Comparison of ENCODE assay signal across 21 mouse cellular contexts in genomic region chr6:125521558-125522193, GRCm38 (mm10). TPM values are rescaled to one million over a fixed set of nuclear protein-coding genes. Genes with fewer than 3 reads are reported as not detected.
DNase-seq lines count a peak whose midpoint lies in the region; ATAC-seq and TF ChIP-seq lines count a peak whose summit lies in the region.
"Had no signal": no experiment of that assay in that cellular context is flagged by ENCODE, and none has a peak within 500 bp of the region (broad histone marks: within the 10 kb centered on the region; RNA-seq: fewer than 3 reads in every experiment).

No protein-coding gene starts in this region.

- no peaks in the 10 kb centered on the region for H3K36me3 ChIP-seq in kidney, embryonic 16.5 days (ENCODE audit: insufficient read depth, low read length)
- no peaks in the 10 kb centered on the region for H3K36me3 ChIP-seq in kidney, adult 2 months (ENCODE audit: control insufficient read depth, insufficient read depth, low read length)
- H3K36me3 ChIP-seq in small intestine, adult 2 months (ENCODE audit: control insufficient read depth, insufficient read depth, low read length): no peaks in the 10 kb centered on the region
- H3K36me3 ChIP-seq: hindbrain, embryonic 13.5 days; limb, embryonic 12.5 days; midbrain, embryonic 13.5 days had no signal

- no peak for TF ChIP-seq CTCF in kidney, adult 2 months (conservative IDR thresholded peaks at IDR 0.05; ENCODE audit: insufficient read depth, insufficient read length, low read depth, low read length)
- no peak; the same call in 1 of the 2 replicates for TF ChIP-seq CTCF in small intestine, adult 2 months (IDR thresholded peaks at IDR 0.05; ENCODE audit: extremely low read depth, insufficient read length, insufficient replicate concordance, low read depth, low read length)

- no peak overlapping the region for H3K27ac ChIP-seq in kidney, embryonic 16.5 days (ENCODE audit: low read length)
- H3K27ac ChIP-seq in kidney, adult 2 months (ENCODE audit: insufficient read depth, low read depth, low read length): no peak overlapping the region
- peak overlapping the region; percentile 35 for H3K27ac ChIP-seq in small intestine, adult 2 months (ENCODE audit: insufficient read depth, low read depth, low read length)
- H3K27ac ChIP-seq: hindbrain, embryonic 13.5 days; layer of hippocampus, adult 2 months; left cerebral cortex, adult 2 months; limb, embryonic 12.5 days; liver, embryonic 14.5 days; midbrain, embryonic 13.5 days had no signal

- no peaks in the 10 kb centered on the region for H3K9me3 ChIP-seq in kidney, embryonic 16.5 days (ENCODE audit: low read length)
- H3K9me3 ChIP-seq: hindbrain, embryonic 13.5 days; limb, embryonic 12.5 days; midbrain, embryonic 13.5 days had no signal

- WGBS in kidney, embryonic 16.5 days: 38% methylated on average over 5 of the region's 5 CpGs
- WGBS in kidney, adult 2 months: 54% methylated on average over 5 of the region's 5 CpGs
- WGBS in small intestine, adult 2 months: 15% methylated on average over 5 of the region's 5 CpGs

- no peak for TF ChIP-seq POLR2A in kidney, adult 2 months (IDR thresholded peaks at IDR 0.05; ENCODE audit: low read depth, low read length)
- TF ChIP-seq POLR2A in small intestine, adult 2 months (IDR thresholded peaks at IDR 0.05; ENCODE audit: low read depth, low read length): no peak

- H3K27me3 ChIP-seq in kidney, embryonic 16.5 days (ENCODE audit: insufficient read depth, low read length): no peaks in the 10 kb centered on the region
- no peaks in the 10 kb centered on the region for H3K27me3 ChIP-seq in kidney, adult 2 months (replicated peaks; ENCODE audit: control insufficient read depth, insufficient read depth, low read length)
- H3K27me3 ChIP-seq in small intestine, adult 2 months (ENCODE audit: control insufficient read depth, insufficient read depth, low read length): no peaks in the 10 kb centered on the region
- H3K27me3 ChIP-seq: hindbrain, embryonic 13.5 days; limb, embryonic 12.5 days; midbrain, embryonic 13.5 days; Patski had no signal

- no peak overlapping the region for H3K4me2 ChIP-seq in kidney, embryonic 16.5 days (replicated peaks; ENCODE audit: low read depth, low read length)
- H3K4me2 ChIP-seq: heart, embryonic 11.5 days; hindbrain, embryonic 13.5 days; limb, embryonic 12.5 days; midbrain, embryonic 13.5 days had no signal

- no peak overlapping the region for H3K9ac ChIP-seq in kidney, embryonic 16.5 days (replicated peaks; ENCODE audit: low read length)
- H3K9ac ChIP-seq: hindbrain, embryonic 13.5 days; limb, embryonic 12.5 days; liver, embryonic 14.5 days; midbrain, embryonic 13.5 days had no signal

- no peak overlapping the region for H3K4me3 ChIP-seq in kidney, embryonic 16.5 days (ENCODE audit: low read length)
- H3K4me3 ChIP-seq in kidney, adult 2 months (ENCODE audit: insufficient read depth, low read depth, low read length): no peak overlapping the region
- no peak overlapping the region for H3K4me3 ChIP-seq in small intestine, adult 2 months (ENCODE audit: low read depth, low read length)
- H3K4me3 ChIP-seq: hindbrain, embryonic 13.5 days; layer of hippocampus, adult 2 months; left cerebral cortex, adult 2 months; limb, embryonic 12.5 days; midbrain, embryonic 13.5 days had no signal

- peak; percentile 42; the same call in 1 of the 2 replicates for ATAC-seq in kidney, embryonic 16.5 days (ENCODE audit: low FRiP score, low TSS enrichment)
- 0 out of 2 replicates have a peak, but pooled peaks have one; percentile 37 for ATAC-seq in erythroid progenitor cell, adult 5-6 weeks (replicated peaks; ENCODE audit: low FRiP score, poor library complexity, severe bottlenecking)
- ATAC-seq: forebrain, embryonic 16.5 days; midbrain, embryonic 13.5 days; Patski had no signal

- DNase-seq in kidney, adult 2 months: no peak
- peak; percentile 26 for DNase-seq in lung, postnatal 10 days
- DNase-seq in lung, postnatal 4 days: no peak
- DNase-seq in urinary bladder, postnatal 10 days (ENCODE audit: low spot score): no peak
- no peak for DNase-seq in thymus, postnatal 14 days
- DNase-seq: cerebellum, adult 11-12 months; heart, postnatal 14 days; kidney, adult 11 months; right cerebral cortex, postnatal 14 days had no signal

- H3K4me1 ChIP-seq in kidney, embryonic 16.5 days (ENCODE audit: insufficient read depth, low read length): peaks cover 7% of the 10 kb centered on the region; the same call in 1 of the 2 replicates
- no peaks in the 10 kb centered on the region for H3K4me1 ChIP-seq in kidney, adult 2 months (ENCODE audit: control insufficient read depth, insufficient read depth, low read length)
- peaks cover 17% of the 10 kb centered on the region; the same call in 1 of the 2 replicates for H3K4me1 ChIP-seq in small intestine, adult 2 months (ENCODE audit: control insufficient read depth, insufficient read depth, insufficient read length, low read length)
- H3K4me1 ChIP-seq: hindbrain, embryonic 13.5 days; limb, embryonic 12.5 days; midbrain, embryonic 13.5 days had no signal

RNA-seq across cellular contexts. Expression of gene Vwf, which starts 24.9 kb away (rescaled TPM):
- 3.9 and 5.4 TPM in 2 replicates for polyA plus RNA-seq in kidney, embryonic 16.5 days (2015; fragmentation: Nextera tagmentation; extraction: Ambion mirVana)
- 14.6 and 16.8 TPM in 2 replicates for polyA plus RNA-seq in kidney, adult 2 months (2012; rRNA removed)
- 8.8 and 31.4 TPM in 2 replicates for total RNA-seq in erythroid progenitor cell, adult 5-6 weeks (2015; ENCODE audit: low replicate concordance)
- 19.9 and 33.4 TPM in 2 replicates for total RNA-seq in erythroid progenitor cell, adult 5-6 weeks (2017; ENCODE audit: low replicate concordance)
- polyA plus RNA-seq in small intestine, adult 2 months (2012; rRNA removed): 24.8 and 64.0 TPM in 2 replicates

RNA-seq across cellular contexts. Expression of gene Cd9, which starts 27.1 kb away (rescaled TPM):
- 158 and 178 TPM in 2 replicates for polyA plus RNA-seq in kidney, embryonic 16.5 days (2015; fragmentation: Nextera tagmentation; extraction: Ambion mirVana)
- polyA plus RNA-seq in kidney, adult 2 months (2012; rRNA removed): 138 and 140 TPM in 2 replicates
- total RNA-seq in erythroid progenitor cell, adult 5-6 weeks (2015; ENCODE audit: low replicate concordance): 27.4 and 41.1 TPM in 2 replicates
- 8.1 and 10.1 TPM in 2 replicates for total RNA-seq in erythroid progenitor cell, adult 5-6 weeks (2017; ENCODE audit: low replicate concordance)
- 46.5 and 53.3 TPM in 2 replicates for polyA plus RNA-seq in small intestine, adult 2 months (2012; rRNA removed)
